Mouse (Mus musculus): ENCODE measurements around the gene Rassf1.

Rassf1 gene

DNA sequence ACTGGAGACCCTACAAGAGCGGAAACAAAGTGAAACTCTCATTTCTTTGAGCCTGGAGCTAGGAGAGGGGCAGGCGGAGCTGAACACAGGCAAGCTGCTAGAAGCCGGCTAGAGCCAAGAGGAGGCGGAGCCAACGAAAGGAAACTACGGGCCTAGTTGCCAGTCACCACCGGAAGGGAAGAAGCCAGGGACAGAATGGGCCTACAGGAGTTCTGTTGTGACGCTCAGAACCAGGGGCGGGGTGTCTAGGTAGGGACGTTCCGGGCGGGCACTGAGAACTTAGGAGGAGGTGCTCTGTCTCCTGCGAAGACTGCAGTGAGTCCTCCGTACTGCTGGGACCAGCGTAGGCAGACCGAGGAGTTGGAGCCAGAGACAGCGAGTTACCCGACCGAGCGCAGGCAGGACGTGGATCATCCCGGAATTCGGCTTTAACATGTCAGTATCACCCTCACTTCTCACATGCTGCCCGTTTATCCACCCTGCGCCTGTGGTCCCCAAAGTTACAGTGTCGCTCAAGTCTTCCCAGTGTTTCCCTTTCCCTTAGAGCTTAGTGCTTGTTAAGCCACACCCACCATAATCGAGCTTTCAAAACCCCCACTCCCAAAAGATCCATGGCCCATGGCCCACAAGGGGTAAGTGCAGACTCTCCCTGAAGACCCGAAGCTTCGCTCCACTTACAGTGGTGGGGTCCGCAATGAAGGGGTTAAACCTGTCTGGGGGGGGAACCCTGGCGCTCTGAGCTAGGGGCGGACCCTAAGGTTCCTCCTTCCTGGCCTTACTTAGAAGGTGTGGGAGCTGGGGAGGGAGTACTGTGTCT, 29.4 kb downstream of the Rassf1 start, which contains the start of gene Hyal3:
Hyal3 (plus strand) TSS at position 318 of the 817 bp plus-strand sequence.
- peak; percentile 90 for DNase-seq (ENCODE audit: low read depth)

DNA sequence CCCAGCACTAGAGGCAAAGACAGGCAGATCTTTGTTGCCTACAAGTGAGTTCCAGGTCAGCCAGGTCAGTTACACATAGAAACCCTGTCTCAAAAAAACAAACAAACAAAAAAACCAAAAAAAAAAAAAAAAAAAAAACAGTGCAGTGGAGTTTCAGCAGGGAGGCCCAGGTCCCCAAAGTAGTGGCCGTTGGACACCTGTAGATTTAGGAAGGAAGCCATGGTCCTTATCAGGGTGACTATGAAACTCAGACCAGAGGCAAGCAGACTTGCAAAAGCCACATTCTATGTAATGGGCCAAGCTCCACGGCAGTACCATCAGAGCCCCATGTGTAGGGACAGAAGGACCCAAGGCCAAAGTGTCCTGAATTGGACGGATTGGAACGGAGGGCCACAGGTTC, 30.2 kb downstream of the Rassf1 start:
- DNase-seq (ENCODE audit: low read depth), result no peak

DNA sequence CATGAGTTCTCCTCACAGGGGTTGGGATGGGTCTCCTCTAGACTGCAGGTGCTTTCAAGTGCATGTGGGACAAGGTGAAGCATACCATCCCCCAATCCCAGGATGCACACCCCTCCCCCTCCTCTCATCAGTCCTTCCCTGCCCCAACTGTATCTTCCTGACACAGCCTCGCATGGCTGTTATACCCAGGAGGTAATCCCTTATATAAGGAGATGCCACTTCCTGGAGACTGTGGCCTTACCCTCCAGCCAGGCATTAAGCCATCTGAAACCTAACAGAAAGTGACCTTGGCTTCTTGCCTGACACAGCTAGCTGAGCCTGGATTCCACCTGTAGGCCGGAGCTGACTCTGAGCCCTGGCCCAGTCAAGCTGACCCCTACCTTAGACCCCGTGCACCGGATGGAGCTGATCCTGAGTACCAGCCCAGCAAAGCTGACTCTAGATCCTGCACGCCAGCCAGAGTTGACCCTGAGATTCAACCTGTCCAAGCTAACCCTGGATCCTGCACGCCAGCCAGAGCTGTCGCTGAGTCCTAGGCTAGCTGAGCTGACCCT, 31.2 kb downstream of the Rassf1 start:
- no peak for DNase-seq (ENCODE audit: low read depth)

DNA sequence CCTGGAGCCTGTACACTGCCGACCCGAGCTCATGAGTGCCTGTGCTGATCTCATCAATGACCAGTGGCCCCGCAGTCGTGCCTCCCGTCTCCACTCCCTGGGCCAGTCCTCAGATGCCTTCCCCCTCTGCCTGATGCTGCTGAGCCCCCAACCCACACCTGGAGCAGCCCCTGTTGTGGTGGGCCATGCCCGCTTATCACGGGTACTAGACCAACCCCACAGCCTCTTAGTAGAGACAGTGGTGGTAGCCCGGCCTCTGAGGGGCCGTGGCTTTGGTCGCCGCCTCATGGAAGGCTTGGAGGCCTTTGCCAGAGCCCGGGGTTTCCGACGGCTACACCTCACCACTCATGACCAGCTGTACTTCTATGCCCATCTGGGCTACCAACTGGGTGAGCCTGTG, 31.8 kb downstream of the Rassf1 start:
- no peak for DNase-seq (ENCODE audit: low read depth)

DNA sequence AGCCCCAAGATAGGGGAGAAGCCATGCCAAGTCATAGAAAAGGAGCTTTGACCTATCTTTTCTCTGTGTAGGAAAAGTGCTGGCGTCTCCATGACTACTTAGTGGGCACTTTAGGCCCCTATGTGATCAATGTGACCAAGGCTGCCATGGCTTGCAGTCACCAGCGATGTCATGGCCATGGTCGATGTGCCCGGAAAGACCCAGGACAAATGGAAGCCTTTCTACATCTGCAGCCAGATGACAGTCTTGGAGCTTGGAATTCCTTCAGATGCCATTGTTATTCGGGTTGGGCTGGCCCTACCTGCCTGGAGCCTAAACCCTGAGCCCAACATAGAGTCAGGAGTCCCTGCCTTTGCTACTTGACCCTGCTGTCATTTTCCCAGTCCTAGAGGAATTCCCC, 35.1 kb downstream of the Rassf1 start:
- no peak for DNase-seq (ENCODE audit: low read depth)

DNA sequence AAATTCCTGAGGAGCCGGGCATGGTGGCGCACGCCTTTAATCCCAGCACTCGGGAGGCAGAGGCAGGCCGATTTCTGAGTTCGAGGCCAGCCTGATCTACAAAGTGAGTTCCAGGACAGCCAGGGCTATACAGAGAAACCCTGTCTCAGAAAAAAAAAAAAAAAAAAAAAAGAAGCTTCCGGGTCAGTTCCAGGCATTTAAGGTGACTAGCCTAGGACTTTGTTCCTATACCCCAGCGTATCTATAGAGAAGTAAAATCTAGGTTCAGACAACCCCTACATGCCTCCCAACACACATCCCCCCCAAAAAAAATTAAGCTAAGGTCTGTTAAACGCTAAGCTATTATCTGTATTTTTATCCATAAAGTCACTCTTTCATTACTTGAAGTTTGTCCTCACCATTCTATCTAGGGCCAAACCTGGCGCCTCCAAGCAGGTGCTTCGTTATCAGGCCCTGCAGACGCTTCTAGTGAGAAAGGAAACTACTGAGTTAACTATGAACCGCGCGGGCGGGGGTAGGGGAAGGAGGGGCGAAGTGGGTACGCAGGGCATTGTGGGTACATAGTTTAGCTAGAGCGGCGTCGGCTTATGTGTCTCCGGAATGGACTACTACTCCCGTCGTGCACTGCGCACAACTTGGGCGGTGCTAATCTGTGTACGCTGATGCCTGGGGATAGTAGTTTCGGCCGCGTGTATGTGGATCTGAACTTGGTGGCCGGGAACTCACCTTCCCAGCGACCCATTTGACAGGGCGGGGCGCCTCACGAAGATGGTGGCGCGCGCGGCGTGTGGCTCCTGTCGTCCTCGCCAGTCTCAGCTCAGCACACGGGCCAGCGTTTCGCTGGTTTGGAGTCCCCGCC, 35.8 kb downstream of the Rassf1 start, which contains the start of gene Ifrd2:
Ifrd2 (plus strand) TSS at position 669 of the 859 bp plus-strand sequence.
- DNase-seq (ENCODE audit: low read depth), result peak; percentile 95

DNA sequence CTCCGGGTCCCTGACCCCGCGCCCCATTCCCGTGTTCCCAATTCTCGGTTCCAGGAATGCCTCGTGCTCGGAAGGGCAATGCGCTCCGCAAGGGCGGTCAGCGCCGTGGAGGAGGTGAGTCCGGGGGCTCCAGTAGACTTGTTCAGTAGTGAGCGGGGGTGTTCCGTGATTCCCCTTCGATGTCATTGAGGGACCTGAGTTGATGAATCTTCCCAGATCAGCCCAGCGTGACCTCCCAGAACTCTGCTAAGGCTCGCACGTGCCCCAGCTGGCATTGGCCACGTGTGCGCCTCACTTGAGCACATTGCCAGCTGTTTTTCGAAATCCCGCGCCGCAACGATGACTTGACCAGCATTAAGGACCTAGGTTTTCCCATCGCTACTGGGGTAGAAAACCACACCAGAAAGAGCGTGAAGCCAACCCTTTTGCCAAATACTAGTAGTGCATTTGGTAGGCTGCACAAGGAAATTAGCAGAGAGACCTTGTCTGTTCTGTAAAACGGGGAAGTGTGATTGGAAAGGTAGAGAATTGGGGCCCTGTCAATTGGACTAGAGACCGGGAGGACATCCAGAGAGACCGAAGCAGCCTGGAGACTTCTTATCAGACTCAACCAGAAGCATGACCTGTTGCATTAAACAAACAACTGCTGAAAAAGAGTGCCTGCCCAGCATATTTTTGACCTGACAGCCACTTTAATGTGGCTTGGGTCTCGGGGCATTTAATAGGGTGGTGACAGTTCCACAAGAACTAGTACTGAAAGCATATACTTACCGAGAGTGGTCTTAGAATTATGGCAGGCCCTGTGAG, 36.7 kb downstream of the Rassf1 start:
- DNase-seq (ENCODE audit: low read depth), result peak; percentile 71

DNA sequence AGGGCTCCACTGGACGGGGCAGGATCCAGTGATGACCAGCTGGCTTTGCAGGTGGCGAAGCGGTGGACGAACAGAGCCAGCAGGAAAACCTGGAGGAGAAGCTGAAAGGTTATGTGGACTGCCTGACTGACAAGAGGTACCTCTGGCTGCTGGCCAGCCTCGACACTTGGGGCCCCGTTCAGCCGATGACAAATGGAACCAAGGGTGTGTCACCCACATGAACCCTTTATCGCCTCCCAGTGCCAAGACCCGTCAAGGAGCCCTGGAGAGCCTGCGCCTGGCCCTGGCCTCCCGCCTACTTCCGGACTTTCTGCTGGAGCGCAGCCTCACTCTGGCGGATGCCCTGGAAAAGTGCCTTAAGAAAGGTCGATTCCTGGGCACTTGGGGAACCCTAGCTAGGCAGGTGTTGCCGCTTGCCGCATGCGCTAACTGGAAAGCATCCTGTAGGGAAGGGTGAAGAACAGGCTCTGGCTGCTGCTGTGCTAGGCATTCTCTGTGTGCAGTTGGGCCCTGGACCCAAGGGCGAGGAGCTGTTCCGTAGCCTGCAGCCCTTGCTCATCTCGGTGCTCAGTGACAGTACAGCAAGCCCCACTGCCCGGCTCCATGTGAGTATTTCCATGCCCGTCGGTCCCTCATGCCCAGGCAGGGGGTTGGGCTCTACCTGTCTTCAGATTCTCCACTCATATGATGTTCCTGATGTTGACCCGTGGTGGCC, 38.9 kb downstream of the Rassf1 start:
- DNase-seq (ENCODE audit: low read depth), result no peak

DNA sequence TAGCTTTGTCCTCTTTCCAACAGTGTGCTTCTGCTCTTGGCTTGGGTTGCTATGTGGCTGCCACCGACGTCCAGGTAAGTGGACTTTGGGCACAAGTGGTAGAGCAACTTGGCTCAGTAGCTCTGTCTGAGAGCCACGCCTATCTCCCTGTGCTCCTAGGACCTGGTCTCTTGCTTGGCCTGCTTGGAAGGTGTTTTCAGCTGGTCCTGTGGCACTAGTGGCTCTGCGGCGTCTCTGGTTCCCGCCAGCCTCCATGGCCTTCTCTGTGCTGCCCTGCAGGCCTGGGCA, 39.4 kb downstream of the Rassf1 start:
- no peak for DNase-seq (ENCODE audit: low read depth)

DNA sequence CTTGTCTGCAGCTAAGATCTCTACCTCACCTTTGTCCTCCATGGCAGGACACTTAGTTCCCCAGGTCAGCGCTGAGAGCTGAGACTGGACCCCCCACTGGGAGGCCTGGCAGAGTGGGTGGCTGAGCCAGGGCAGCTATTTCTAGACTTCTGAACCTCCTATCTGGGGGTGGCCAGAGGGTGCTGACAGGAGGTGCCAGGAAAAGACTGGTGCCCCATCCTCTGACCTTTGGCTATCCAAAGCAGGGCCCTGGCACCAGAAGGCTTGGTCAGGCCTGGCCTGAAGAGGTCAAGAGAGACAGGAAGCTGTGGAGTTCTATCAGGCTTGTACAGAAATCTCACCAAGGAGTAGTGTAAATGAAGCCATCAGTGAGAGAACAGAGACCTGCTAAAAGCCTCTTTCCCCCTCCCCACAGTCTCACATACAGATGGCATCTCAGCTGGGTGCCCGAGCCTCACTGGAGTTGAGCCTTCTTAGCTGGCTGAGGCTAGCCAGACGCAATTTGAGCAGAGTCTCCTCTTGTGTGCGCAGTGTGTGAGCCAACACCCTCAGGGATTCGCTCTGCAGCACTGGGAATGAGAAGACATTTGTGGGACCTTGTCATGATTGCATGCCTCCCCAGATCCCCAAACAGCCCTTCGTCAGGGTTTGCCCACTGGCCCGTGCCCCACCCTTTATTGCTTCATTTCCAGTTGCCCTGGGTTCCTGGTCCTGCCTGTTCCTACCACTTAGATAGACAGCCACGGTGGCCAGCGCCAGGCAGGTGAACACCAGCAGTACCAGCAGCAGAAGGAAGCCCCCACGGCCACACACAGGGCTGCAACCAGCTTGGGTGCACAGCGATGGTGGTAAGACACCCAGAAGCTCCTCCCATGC, 42.0 kb downstream of the Rassf1 start:
- DNase-seq (ENCODE audit: low read depth), result no peak

DNA sequence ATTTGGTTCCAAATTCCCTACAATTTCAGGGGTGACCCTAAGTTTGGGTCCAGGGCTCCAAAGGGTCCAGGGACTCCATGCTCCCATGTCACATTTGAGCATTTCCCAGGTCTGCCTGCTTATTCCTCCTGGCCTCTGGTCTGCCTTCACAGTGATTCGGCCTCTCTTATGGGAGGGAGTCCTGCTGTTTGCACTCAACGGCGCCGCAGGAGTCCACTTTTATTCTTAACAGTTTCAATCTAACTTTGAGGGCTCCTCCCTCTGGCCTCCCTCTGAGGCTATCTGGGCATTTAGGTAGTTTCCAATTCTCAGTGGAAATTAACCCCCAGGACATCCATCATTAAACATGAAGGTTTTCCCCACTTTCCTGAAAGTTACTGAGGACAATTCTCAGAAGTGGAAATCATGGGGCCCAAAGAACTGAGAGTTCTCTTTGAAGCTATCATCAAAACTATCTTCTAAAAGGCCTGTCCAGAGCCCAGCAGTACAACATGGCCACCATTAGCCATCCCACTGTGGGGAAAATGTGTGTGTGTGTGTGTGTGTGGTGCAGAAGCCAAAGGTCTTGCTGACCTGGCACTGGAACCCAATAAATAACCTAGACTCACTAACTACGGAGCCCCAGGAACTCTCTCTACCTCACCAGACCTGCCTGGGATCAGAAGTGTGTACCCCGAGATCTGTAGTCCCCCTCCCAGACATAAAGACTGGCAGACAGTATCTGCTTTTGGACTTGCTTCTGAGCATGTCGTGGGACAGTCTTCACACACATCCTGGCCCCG, 43.1 kb downstream of the Rassf1 start:
- DNase-seq (ENCODE audit: low read depth), result no peak

DNA sequence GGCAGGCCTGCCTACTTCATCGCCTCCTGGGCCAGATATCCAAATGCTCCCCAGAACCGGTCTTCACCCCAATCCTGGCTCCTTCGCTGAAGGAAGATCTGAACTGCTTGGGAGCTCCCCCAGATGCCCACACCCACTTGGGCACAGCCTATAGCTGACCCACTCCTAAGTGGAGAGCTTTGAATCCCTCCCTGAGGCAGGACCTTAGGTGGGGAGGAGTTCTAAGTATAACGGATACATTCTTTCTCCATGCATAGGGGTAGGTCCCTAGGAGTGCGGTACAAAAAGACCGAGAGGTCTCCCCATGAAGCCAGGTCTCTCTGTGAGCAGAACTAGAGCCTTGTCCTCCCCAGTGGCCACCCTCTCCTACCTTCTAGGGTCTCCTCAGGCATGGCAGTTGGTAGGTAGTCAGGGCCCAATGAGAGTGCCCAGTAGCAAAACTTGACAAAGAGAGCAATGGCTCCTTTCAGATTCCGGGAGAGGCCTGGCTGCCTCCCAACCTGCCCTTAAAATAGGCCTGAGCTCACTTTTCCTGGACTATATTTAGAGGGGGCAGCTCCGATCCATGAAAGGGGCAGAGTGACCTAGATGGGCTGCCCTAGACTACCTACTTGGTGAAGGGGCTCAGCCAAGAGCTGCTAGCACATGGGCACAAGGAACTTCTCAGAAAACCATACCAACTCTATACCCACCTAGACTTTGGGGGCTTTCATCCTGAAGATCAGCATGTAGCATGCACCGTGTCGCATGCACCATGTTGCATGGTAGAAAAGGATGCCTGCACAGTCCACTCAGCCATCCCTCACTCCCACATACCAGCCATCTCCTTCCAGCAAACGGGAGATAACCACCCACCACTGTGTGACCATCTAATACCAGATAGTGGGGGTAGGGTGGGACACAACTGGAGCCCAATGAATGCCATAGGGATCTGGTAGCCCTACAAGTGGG, 45.5 kb downstream of the Rassf1 start:
- peak; percentile 28 for DNase-seq (ENCODE audit: low read depth)

DNA sequence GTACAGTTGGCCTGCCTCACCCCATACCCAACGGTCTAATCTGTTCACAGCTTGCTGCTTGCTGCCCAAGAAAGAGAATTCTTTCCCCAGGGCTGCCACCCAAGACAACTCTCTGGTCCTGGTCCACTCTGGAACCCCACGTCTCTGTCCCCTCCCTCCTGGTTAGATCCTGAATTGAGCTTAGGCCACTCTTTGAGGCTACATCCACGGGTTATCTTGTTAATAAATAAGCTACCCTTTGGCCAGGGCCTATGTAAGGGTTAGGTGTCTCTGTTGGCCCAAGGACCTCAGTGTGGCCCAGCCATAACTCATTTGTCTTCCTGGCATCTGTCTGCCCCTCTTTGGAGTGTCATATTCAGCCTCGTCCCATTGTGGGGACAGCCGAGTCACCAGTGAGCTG, 47.0 kb downstream of the Rassf1 start:
- DNase-seq (ENCODE audit: low read depth), result no peak

DNA sequence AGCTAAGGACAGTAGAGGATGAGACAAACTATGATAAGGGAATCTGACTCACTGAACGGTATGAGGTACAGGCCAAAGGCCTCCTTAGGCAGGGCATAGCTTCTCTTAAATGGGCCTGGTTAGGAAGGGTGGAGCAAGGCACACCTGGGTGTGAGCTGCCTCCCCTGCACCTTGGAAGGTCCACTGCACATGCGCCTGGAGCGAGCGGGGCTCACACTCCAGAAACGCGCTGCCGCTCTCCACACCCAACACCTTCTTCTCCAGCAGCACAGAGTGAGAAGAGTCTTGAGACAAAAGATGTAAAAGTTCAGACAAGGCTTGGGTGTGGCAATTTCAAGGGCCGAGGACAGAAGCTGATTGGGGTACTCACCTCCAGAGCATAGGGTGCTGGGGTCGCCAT, 48.1 kb downstream of the Rassf1 start:
- DNase-seq (ENCODE audit: low read depth), result no peak

DNA sequence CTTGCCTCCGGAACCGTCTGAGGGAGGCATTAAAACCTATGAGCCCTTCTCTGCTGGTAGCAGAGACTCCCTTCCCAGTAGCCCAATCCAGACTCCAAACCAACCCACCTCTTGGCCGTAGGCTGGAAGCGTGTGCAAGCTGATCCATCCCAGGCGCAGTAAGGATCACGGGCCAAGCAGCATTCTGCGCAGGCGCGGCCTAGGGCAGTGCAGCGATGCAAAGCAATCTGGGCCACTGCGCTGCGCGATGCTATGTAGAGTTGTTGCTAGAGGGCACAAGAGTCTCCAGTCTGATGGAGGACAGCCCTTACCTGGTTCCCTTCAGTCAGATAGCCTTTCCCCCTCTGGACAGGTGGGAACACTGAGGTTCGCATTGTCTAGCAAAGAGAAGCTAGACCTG, 48.5 kb downstream of the Rassf1 start:
- DNase-seq (ENCODE audit: low read depth), result no peak

DNA sequence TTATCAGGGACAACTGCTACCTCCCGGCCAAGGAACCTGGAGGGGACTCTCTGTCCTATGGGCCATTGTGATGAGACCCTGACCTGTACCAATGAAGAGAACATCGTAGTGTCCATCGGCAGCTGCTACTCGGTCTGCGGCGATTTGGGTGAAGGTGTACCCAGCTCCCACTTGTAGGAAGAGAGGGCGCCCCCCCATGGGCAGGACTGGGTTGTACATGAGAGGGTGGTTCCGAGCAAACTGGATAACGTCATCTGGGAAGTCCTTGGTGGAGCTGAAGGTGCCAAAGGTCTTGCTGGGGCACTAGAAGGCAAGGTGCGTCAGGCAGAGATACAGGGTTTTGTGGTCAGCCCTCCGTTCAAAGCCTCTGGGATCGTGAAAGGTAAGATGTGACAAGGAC, 49.4 kb downstream of the Rassf1 start:
- DNase-seq (ENCODE audit: low read depth), result peak; percentile 24

DNA sequence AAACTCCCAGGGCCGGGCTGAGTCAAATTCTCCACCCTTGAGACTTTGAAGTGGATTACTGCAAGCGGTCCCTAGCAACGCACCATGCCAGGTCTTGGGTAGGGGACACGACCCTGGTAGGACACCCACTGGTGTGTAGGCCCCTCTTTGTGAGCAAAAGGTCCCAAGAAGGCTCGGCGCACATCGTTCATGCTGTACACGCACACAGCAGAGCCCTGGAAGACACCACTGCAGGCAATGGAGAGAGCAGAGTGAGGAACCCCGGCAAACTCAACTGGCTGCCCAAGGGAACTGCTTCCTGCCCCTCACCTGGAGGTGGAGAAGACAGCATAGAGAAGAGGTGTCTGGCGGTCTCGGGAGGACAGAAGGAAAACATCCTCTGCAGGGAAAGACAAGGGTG, 49.9 kb downstream of the Rassf1 start:
- no peak for DNase-seq (ENCODE audit: low read depth)

DNA sequence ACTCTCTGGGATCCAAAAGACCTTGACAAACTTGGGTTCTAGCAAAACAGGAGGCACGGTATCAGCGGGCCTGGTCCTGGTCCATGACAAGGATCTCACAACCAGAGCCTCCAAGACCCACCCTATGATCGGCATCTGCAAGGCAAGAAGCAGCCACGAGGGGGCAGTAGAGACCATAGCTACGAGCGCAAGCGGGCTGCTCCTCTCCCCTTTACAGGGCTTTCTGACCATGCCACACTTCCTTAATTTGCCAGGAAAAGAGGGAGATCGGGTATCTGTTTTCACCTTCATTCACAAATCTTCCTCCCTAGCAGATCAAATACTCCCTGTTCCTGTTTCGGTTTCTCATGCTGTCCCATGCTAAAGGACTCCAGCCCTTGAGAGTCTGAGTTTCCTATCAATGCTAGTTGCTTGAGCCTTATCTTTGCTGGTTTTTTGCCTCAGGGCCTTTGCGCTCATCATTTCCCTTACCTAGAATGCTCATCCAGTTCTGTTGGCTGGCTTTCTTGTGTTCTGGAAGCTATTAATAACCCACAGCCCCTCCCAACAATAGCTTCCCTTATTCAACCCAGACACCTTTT, 50.8 kb downstream of the Rassf1 start:
- DNase-seq (ENCODE audit: low read depth), result peak; percentile 94

All from NIH3T3 (cell line).